Mouse (Mus musculus) inflammation-experienced regulatory T-cells, adult 6 months (primary cell): ENCODE measurements around the gene Fam222b. TPM values are rescaled to one million over a fixed set of nuclear protein-coding genes. Genes with fewer than 3 reads are reported as not detected.
"Not testable (repeated sequence)": the region's sequence is repeated elsewhere in the genome, so short reads cannot be mapped to it uniquely, and the experiment has no call there.

Source experiments
- ATAC-seq: one replicate; pipeline ENCODE4 v1.8.0; 2017
- polyA plus RNA-seq, 3 experiments: library from polyadenylated mRNA; unstranded; fragments of 100-300 nt; shearing (Covaris generic); gene quantifications; one replicate each; pipeline ENCODE4 v1.2.1; 2017

Fam222b gene
- polyA plus RNA-seq, result 10 to 100 TPM; 10.9 to 20.0 (median 12.1) TPM

GRCm38 (mm10) chr11:78094504-78095143 is at the start of gene Fam222b:
Gene Fam222b (plus strand): TSS chr11:78094660.
- peak; percentile 88 for ATAC-seq

- ATAC-seq, result no peak
Measured at GRCm38 (mm10) chr11:78044758-78045251, 49.7 kb upstream of the Fam222b start.

- ATAC-seq, result not testable (repeated sequence)
Measured at GRCm38 (mm10) chr11:78048637-78049036, 45.8 kb upstream of the Fam222b start.

- ATAC-seq, result no peak
Measured at GRCm38 (mm10) chr11:78053078-78053477, 41.4 kb upstream of the Fam222b start.

GRCm38 (mm10) chr11:78056946-78057345 is 37.5 kb upstream of the Fam222b start:
- ATAC-seq, result no peak

- no peak for ATAC-seq
Measured at GRCm38 (mm10) chr11:78059833-78060757, 34.4 kb upstream of the Fam222b start.

GRCm38 (mm10) chr11:78062563-78062962 is 31.9 kb upstream of the Fam222b start:
- ATAC-seq, result no peak

GRCm38 (mm10) chr11:78065906-78066305 is 28.6 kb upstream of the Fam222b start:
- ATAC-seq, result no peak

- ATAC-seq, result no peak
Measured at GRCm38 (mm10) chr11:78066641-78067040, 27.8 kb upstream of the Fam222b start.

- ATAC-seq, result no peak
Measured at GRCm38 (mm10) chr11:78067566-78067965, 26.9 kb upstream of the Fam222b start.

GRCm38 (mm10) chr11:78069130-78069529 is 25.3 kb upstream of the Fam222b start:
- no peak for ATAC-seq

GRCm38 (mm10) chr11:78069646-78070045 is 24.8 kb upstream of the Fam222b start:
- ATAC-seq, result no peak

- ATAC-seq, result no peak
Measured at GRCm38 (mm10) chr11:78071938-78072337, 22.5 kb upstream of the Fam222b start.

- ATAC-seq, result no peak
Measured at GRCm38 (mm10) chr11:78072425-78073130, 21.9 kb upstream of the Fam222b start.

- ATAC-seq, result no peak
Measured at GRCm38 (mm10) chr11:78073577-78074276, 20.7 kb upstream of the Fam222b start.

GRCm38 (mm10) chr11:78074277-78074652 is 20.2 kb upstream of the Fam222b start:
- no peak for ATAC-seq

- no peak for ATAC-seq
Measured at GRCm38 (mm10) chr11:78074666-78075065, 19.8 kb upstream of the Fam222b start.

GRCm38 (mm10) chr11:78079961-78080921 is 14.2 kb upstream of the Fam222b start, which contains the start of gene Eral1:
Gene Eral1 (minus strand): TSS chr11:78080383.
- ATAC-seq, result peak; percentile 98

GRCm38 (mm10) chr11:78083595-78083994 is 10.9 kb upstream of the Fam222b start:
- ATAC-seq, result no peak

- no peak for ATAC-seq
Measured at GRCm38 (mm10) chr11:78086925-78087479, 7.5 kb upstream of the Fam222b start.
